Mouse (Mus musculus): ENCODE results near the gene Oxld1. TPM values are rescaled to one million over a fixed set of nuclear protein-coding genes. Genes with fewer than 3 reads are reported as not detected.

Gene Oxld1
- 53.5 TPM for polyA plus RNA-seq (2014; fragmentation: Illumina TruSeq; extraction: RNeasy Lipid Tissue Mini Kit (QIAGEN cat#74804); ENCODE audit: low read depth, low replicate concordance)

GRCm38 (mm10) chr11:120457772-120458751, at the start of gene Oxld1, which contains the start of gene Ccdc137:
Gene Oxld1 (minus strand): TSS chr11:120458068.
Gene Ccdc137 (plus strand): TSS chr11:120458115.

GRCm38 (mm10) chr11:120491317-120492023, 33.6 kb upstream of the Oxld1 start, which contains the start of gene Slc25a10:
Gene Slc25a10 (plus strand): TSS chr11:120491840.

GRCm38 (mm10) chr11:120484265-120484981, 26.6 kb upstream of the Oxld1 start, which contains the start of gene Mrpl12:
Gene Mrpl12 (plus strand): TSS chr11:120484613.

GRCm38 (mm10) chr11:120467051-120467735, 9.3 kb upstream of the Oxld1 start, which contains the start of gene Arl16:
Gene Arl16 (minus strand): TSS chr11:120467607.

GRCm38 (mm10) chr11:120453306-120453705, 4.6 kb downstream of the Oxld1 start, which contains the start of gene Pde6g:
Gene Pde6g (minus strand): TSS chr11:120453500.

GRCm38 (mm10) chr11:120442344-120442743, 15.5 kb downstream of the Oxld1 start, which contains the start of gene Tspan10:
Gene Tspan10 (plus strand): TSS chr11:120442644.

GRCm38 (mm10) chr11:120437152-120437856, 20.6 kb downstream of the Oxld1 start, which contains the start of gene Nploc4:
Gene Nploc4 (minus strand): TSS chr11:120437708.

Other genes starting within 250 kb of the Oxld1 start
- 8.2 TPM for gene Bahcc1, start 225.1 kb downstream of the Oxld1 start, polyA plus RNA-seq (2014; fragmentation: Illumina TruSeq; extraction: RNeasy Lipid Tissue Mini Kit (QIAGEN cat#74804); ENCODE audit: low read depth, low replicate concordance)
- 443 TPM for gene Actg1, start 109.5 kb downstream of the Oxld1 start, polyA plus RNA-seq (2014; fragmentation: Illumina TruSeq; extraction: RNeasy Lipid Tissue Mini Kit (QIAGEN cat#74804); ENCODE audit: low read depth, low replicate concordance)
- gene Fscn2, start 96.5 kb downstream of the Oxld1 start, polyA plus RNA-seq (2014; fragmentation: Illumina TruSeq; extraction: RNeasy Lipid Tissue Mini Kit (QIAGEN cat#74804); ENCODE audit: low read depth, low replicate concordance) = not detected
- 12.4 TPM for gene Faap100, start 79.3 kb downstream of the Oxld1 start, polyA plus RNA-seq (2014; fragmentation: Illumina TruSeq; extraction: RNeasy Lipid Tissue Mini Kit (QIAGEN cat#74804); ENCODE audit: low read depth, low replicate concordance)
- gene Nploc4, start 20.4 kb downstream of the Oxld1 start, polyA plus RNA-seq (2014; fragmentation: Illumina TruSeq; extraction: RNeasy Lipid Tissue Mini Kit (QIAGEN cat#74804); ENCODE audit: low read depth, low replicate concordance) = 46.6 TPM
- gene Tspan10, start 15.4 kb downstream of the Oxld1 start, polyA plus RNA-seq (2014; fragmentation: Illumina TruSeq; extraction: RNeasy Lipid Tissue Mini Kit (QIAGEN cat#74804); ENCODE audit: low read depth, low replicate concordance) = not detected
- 1.0 TPM for gene Pde6g, start 4.6 kb downstream of the Oxld1 start, polyA plus RNA-seq (2014; fragmentation: Illumina TruSeq; extraction: RNeasy Lipid Tissue Mini Kit (QIAGEN cat#74804); ENCODE audit: low read depth, low replicate concordance)
- gene Ccdc137, start within 50 bp of the Oxld1 start, polyA plus RNA-seq (2014; fragmentation: Illumina TruSeq; extraction: RNeasy Lipid Tissue Mini Kit (QIAGEN cat#74804); ENCODE audit: low read depth, low replicate concordance) = 10.3 TPM
- 11.3 TPM for gene Arl16, start 9.5 kb upstream of the Oxld1 start, polyA plus RNA-seq (2014; fragmentation: Illumina TruSeq; extraction: RNeasy Lipid Tissue Mini Kit (QIAGEN cat#74804); ENCODE audit: low read depth, low replicate concordance)
- gene Mrpl12, start 26.5 kb upstream of the Oxld1 start, polyA plus RNA-seq (2014; fragmentation: Illumina TruSeq; extraction: RNeasy Lipid Tissue Mini Kit (QIAGEN cat#74804); ENCODE audit: low read depth, low replicate concordance) = 230 TPM
- gene Slc25a10, start 33.8 kb upstream of the Oxld1 start, polyA plus RNA-seq (2014; fragmentation: Illumina TruSeq; extraction: RNeasy Lipid Tissue Mini Kit (QIAGEN cat#74804); ENCODE audit: low read depth, low replicate concordance) = 12.9 TPM
- 0.81 TPM for gene Gcgr, start 72.6 kb upstream of the Oxld1 start, polyA plus RNA-seq (2014; fragmentation: Illumina TruSeq; extraction: RNeasy Lipid Tissue Mini Kit (QIAGEN cat#74804); ENCODE audit: low read depth, low replicate concordance)
- 64.9 TPM for gene Mcrip1, start 91.7 kb upstream of the Oxld1 start, polyA plus RNA-seq (2014; fragmentation: Illumina TruSeq; extraction: RNeasy Lipid Tissue Mini Kit (QIAGEN cat#74804); ENCODE audit: low read depth, low replicate concordance)
- gene Ppp1r27, start 93.1 kb upstream of the Oxld1 start, polyA plus RNA-seq (2014; fragmentation: Illumina TruSeq; extraction: RNeasy Lipid Tissue Mini Kit (QIAGEN cat#74804); ENCODE audit: low read depth, low replicate concordance) = not detected
- 176 TPM for gene P4hb, start 115.2 kb upstream of the Oxld1 start, polyA plus RNA-seq (2014; fragmentation: Illumina TruSeq; extraction: RNeasy Lipid Tissue Mini Kit (QIAGEN cat#74804); ENCODE audit: low read depth, low replicate concordance)
- 159 TPM for gene Arhgdia, start 123.6 kb upstream of the Oxld1 start, polyA plus RNA-seq (2014; fragmentation: Illumina TruSeq; extraction: RNeasy Lipid Tissue Mini Kit (QIAGEN cat#74804); ENCODE audit: low read depth, low replicate concordance)
- 25.3 TPM for gene Alyref, start 140.3 kb upstream of the Oxld1 start, polyA plus RNA-seq (2014; fragmentation: Illumina TruSeq; extraction: RNeasy Lipid Tissue Mini Kit (QIAGEN cat#74804); ENCODE audit: low read depth, low replicate concordance)
- 53.2 TPM for gene Anapc11, start 140.4 kb upstream of the Oxld1 start, polyA plus RNA-seq (2014; fragmentation: Illumina TruSeq; extraction: RNeasy Lipid Tissue Mini Kit (QIAGEN cat#74804); ENCODE audit: low read depth, low replicate concordance)
- not detected for gene Npb, start 150.4 kb upstream of the Oxld1 start, polyA plus RNA-seq (2014; fragmentation: Illumina TruSeq; extraction: RNeasy Lipid Tissue Mini Kit (QIAGEN cat#74804); ENCODE audit: low read depth, low replicate concordance)
- gene Pcyt2, start 159.9 kb upstream of the Oxld1 start, polyA plus RNA-seq (2014; fragmentation: Illumina TruSeq; extraction: RNeasy Lipid Tissue Mini Kit (QIAGEN cat#74804); ENCODE audit: low read depth, low replicate concordance) = 72.2 TPM
- 16.4 TPM for gene Sirt7, start 167.2 kb upstream of the Oxld1 start, polyA plus RNA-seq (2014; fragmentation: Illumina TruSeq; extraction: RNeasy Lipid Tissue Mini Kit (QIAGEN cat#74804); ENCODE audit: low read depth, low replicate concordance)
- gene Mafg, start 175.5 kb upstream of the Oxld1 start, polyA plus RNA-seq (2014; fragmentation: Illumina TruSeq; extraction: RNeasy Lipid Tissue Mini Kit (QIAGEN cat#74804); ENCODE audit: low read depth, low replicate concordance) = 42.4 TPM
- gene Pycr1, start 185.7 kb upstream of the Oxld1 start, polyA plus RNA-seq (2014; fragmentation: Illumina TruSeq; extraction: RNeasy Lipid Tissue Mini Kit (QIAGEN cat#74804); ENCODE audit: low read depth, low replicate concordance) = 2.0 TPM
- 61.7 TPM for gene Myadml2, start 190.1 kb upstream of the Oxld1 start, polyA plus RNA-seq (2014; fragmentation: Illumina TruSeq; extraction: RNeasy Lipid Tissue Mini Kit (QIAGEN cat#74804); ENCODE audit: low read depth, low replicate concordance)
- gene Notum, start 203.1 kb upstream of the Oxld1 start, polyA plus RNA-seq (2014; fragmentation: Illumina TruSeq; extraction: RNeasy Lipid Tissue Mini Kit (QIAGEN cat#74804); ENCODE audit: low read depth, low replicate concordance) = not detected
- 39.2 TPM for gene Aspscr1, start 214.9 kb upstream of the Oxld1 start, polyA plus RNA-seq (2014; fragmentation: Illumina TruSeq; extraction: RNeasy Lipid Tissue Mini Kit (QIAGEN cat#74804); ENCODE audit: low read depth, low replicate concordance)